Mouse (Mus musculus): ENCODE measurements around the gene Gja10.
A peak's percentile ranks its signal among the peaks of the same experiment; 100 is the strongest.

The Gja10 gene

DNA sequence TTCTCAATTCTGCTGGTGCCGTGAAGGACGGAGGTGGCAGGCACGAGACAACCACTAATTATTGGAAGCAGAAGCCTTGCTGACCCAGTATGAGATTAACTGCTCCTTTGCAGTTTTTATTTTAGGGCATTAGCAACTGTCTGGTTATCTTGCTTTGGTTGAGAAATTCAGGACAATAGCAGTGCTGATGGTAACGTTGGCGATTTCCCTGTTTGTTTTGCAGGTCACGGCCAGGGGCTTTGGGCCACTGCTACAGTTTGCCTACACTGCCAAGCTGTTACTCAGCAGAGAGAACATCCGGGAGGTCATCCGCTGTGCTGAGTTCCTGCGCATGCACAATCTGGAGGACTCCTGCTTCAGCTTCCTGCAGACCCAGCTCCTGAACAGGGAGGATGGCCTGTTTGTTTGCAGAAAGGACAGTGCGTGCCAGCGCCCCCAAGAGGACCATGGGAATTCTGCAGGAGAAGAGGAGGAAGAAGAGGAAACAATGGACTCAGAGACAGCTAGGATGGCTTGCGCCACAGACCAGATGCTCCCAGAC is 40.9 kb downstream of the Gja10 start:
- peak; percentile 60 to 72 for DNase-seq (ENCODE audit: low spot score in 2 of 2)

- DNase-seq (ENCODE audit: low spot score in 2 of 2): no peak
Measured at GRCm38 (mm10) chr4:32560724-32561554, 41.6 kb downstream of the Gja10 start.

- no peak for DNase-seq (ENCODE audit: low spot score in 2 of 2)
Measured at GRCm38 (mm10) chr4:32560246-32560645, 42.3 kb downstream of the Gja10 start.

DNA sequence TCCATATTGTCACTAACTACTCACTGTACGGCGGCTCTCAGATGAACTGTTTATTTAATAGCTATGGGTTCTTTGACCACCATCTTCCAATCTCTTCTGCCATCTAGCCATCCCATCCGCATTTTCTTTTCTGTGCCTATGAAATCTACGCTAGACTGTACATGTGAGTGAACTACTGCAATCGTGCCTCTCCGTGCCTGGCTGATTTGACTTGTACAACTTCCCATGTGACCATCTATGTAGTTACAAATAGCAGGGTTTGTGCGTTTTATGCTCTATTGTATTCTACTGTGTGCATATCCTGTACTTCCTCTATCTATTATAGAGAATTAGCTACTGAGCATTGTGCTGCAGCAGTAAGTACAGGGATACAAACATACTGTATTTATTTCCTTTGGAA is 47.1 kb downstream of the Gja10 start:
- DNase-seq (ENCODE audit: low spot score in 2 of 2): no peak

- no peak for DNase-seq (ENCODE audit: low spot score in 2 of 2)
Measured at GRCm38 (mm10) chr4:32551337-32551736, 51.2 kb downstream of the Gja10 start.

DNA sequence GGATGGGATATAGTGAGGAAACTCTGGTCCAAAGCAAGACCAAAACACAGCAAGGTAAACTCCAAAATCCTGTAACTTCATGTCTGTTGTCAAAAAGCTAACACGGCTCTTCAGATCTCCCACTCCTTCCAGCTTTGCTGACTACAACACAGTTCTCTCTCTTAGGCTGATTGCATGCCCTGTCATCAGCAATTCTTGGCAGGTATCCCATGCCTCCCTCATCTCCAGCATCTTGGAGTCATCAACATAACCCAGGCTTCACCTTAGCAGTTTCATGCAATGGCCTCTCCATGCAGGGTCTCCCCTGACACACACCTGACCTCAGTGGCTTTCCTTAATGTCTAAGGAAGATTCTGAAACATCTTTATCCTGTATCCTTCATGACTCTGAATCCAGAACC is 53.4 kb downstream of the Gja10 start:
- no peak for DNase-seq (ENCODE audit: low spot score in 2 of 2)

Data from heart, adult 9 months (tissue).